Mouse (Mus musculus) CD4-positive, CD25-positive, alpha-beta regulatory T cell, adult 4 months (primary cell): ENCODE results near the gene Mon2. TPM values are rescaled to one million over a fixed set of nuclear protein-coding genes. Genes with fewer than 3 reads are reported as not detected.
"Not testable (repeated sequence)": the region's sequence is repeated elsewhere in the genome, so short reads cannot be mapped to it uniquely, and the experiment has no call there.

ENCODE experiments used
- ATAC-seq: one replicate; pipeline ENCODE4 v1.8.0; 2017
- polyA plus RNA-seq, 2 experiments: library from polyadenylated mRNA; unstranded; fragments of 100-300 nt; shearing (Covaris generic); gene quantifications; one replicate each; pipeline ENCODE4 v1.2.1; 2017

The Mon2 gene
- polyA plus RNA-seq, 2 experiments from 2014 or later, result 27.0 to 27.2 TPM

DNA sequence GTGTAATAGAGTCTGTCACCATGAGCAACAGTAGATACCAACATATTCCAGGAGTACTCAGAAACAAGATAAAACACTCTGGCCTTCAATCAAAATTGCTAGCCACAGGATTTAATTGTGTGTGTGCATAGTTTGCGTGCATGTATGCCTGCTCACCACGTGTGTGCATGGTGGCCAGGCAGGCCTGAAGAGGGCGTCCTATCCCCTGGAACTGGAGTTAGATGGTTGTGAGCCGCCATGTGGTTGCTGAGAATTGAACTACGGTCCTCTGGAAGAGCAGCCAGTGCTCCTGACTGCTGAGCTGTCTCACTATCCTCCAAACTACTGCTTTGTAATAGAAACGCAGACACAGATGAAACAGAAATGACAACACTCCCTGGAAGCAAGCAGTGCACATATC lies 85.7 kb downstream of the Mon2 start:
- no peak for ATAC-seq

DNA sequence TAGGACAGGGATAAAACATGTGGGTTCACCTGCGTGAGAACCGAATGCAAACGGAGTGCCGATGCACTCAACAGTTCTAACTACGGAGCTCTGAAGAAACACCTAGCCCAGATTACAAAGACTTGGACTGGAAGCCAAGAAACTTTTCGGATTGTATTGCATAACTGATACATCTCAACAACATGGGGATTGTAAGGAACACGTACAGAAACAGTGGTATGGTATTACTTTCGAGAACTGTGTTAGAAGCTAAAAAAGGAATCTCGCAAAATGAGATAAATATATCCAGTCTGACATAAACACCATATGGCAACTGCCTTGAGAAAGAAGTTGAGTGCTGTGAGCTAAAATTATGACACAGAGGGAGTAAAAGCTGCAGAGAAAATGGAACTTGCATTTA lies 86.4 kb downstream of the Mon2 start:
- no peak for ATAC-seq

GRCm38 (mm10) chr10:122988372-122988771 lies 87.9 kb downstream of the Mon2 start:
- no peak for ATAC-seq

DNA sequence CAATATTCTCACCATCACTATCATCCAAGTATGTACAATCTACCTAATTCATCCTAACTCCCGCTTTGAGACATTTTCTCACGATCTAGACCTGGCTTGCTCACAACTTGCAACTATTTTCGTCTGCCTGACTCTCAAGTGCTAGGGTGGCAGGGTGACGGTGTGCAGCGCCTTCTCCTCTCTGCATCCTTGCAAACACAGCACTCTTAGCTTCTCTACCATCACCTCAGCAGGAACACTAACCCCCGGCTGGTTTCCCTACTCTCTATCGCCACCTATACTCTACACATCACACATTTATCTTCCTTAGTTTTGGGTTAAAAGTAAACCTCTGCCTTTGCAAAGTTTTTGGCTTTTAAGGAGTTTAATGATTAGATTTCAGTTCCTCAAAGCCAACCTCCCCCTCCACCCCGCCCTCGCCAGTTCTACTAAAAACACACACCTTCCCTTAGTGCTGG lies 88.6 kb downstream of the Mon2 start:
- ATAC-seq, result peak; percentile 48

- peak; percentile 29 for ATAC-seq
These were observed 89.7 kb downstream of the Mon2 start for GRCm38 (mm10) chr10:122986320-122987225.

DNA sequence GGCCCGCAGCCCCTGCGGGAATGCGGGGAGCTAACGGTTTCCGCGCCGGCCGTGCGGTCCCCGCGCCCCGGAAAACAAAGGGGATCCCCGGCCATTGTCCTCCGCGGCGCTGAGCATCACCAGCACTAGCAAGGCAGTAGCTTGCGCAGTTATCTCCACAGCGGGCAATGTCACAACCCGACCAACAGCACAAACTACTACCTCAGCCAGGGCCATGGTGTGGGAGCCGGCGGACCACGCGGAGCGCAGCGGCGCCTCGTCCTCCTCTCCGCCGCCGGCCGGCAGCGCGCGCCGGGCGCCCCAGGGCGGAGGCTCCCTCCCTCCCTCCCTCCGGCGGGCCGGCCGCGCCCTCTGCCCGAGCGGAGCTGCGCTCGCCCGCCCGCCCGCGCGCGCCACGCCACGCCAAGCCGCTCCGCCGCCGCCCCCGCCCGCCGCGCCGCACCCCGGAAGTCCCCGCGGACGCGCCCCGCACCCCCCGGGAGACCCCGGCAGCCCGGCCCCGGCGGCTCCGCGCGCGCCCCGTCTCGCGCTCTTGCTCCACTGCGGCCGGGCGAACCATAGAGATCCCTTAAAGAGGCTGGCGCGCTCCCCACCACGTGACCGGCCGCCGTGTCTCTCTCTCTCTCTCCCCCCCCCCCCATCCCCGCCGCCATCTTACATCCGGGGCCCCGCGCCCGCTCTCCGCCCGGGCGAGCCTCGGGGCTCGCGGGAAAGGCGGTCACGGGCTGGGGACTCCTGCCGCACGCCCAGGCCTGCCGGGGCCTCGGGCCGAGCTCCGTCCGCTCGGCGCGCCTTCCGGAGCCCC lies 90.6 kb downstream of the Mon2 start:
- peak; percentile 40 for ATAC-seq

DNA sequence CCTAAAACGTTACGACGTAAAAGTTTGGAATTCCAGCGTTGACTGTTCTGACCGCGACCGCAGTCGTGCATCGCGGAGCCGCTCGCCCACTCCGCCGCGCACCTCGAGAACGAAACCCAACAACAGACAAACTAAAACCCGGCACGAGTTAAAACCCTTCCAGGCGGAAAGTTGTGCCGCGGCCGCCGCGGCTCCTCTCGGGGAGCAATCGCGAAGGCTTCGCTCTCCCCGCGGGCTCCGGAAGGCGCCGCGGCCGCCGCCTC lies 91.1 kb downstream of the Mon2 start:
- peak; percentile 52 for ATAC-seq

GRCm38 (mm10) chr10:122984531-122985251 lies 91.6 kb downstream of the Mon2 start:
- ATAC-seq, result no peak

DNA sequence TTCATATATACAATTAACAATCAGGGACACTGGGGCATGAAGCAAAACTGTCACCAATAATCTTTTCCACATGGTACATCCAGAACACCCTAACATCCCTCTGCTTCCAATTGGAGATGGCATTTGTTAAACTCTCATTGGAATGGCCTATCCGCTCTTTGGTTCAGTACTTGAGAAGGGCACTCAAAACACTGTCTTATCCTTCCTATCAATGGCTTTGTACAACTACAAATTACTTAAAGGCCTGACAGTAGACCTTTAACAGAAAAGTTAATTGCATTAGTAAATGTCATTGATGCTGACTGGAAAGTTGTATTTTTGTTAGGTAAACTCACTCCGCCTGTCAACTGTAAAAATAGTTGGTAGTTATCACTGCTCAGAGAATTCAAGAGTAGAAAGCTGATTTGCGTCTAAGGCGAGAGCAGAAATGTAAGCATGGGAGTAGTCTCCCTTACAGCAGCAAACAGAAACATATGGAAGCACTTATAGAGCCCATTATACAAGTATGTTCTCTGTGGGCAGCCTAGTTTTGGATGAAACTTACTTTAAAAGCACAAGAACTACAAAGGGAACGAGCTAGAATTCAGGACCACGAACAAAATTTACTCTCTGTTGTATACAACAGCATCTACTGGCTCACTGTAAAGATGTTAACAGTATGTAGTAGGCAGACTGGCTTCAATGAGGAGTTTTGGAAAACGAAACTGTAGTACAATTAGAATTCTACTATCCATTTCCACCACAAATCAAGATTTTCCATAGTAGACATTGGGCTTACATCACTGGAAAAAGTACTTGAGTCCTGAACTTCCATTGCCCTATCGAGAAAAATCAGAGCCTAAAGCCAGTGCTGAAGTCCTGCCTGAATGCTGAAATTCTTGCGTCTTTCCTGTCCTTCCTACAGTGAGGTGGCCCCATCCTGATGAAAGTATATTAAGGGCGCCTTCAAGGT lies 92.5 kb downstream of the Mon2 start:
- no peak for ATAC-seq

- no peak for ATAC-seq
These were observed 93.3 kb downstream of the Mon2 start for GRCm38 (mm10) chr10:122982909-122983578.

GRCm38 (mm10) chr10:122980123-122980522 lies 96.2 kb downstream of the Mon2 start:
- ATAC-seq, result no peak

- ATAC-seq, result no peak
These were observed 96.9 kb downstream of the Mon2 start for GRCm38 (mm10) chr10:122979356-122979755.

DNA sequence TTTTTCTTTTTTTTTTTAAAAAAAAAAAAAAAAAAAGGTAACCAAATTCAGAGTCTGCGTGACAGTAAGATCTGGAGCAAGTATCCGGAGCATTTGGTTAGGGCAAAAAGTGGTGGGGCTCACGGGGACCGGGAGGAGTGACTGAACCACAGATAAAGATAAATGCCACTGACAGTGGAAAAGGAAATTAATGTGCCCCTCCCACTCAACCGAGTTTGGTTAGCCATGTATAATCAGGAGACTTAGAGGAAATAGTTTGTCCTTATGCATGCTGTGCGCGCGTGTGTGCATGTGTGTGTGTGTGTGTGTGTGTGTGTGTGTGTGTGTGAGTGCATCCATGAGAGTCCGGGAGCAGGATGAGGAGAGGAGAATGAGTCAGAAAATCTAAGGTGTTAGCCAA lies 100.3 kb downstream of the Mon2 start:
- ATAC-seq, result peak; percentile 72

DNA sequence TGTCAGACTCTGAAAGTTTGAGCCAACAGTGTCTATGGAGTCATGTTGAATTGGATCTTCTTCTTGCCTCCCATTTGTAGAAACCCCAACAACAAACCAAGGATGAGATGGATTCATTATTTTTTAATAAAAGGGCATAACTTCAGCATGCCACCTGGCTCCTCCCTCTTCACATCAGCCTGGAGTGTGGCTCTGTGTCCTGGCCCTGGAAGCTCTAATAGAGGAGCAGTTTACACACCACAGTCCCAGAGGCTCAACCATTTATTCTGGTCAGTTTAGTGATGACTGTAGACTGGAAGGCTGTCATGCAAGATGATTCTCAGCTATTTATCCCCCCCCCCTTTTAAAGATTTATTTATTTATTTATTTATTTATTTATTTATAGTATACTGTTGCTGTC lies 103.1 kb downstream of the Mon2 start:
- no peak for ATAC-seq

DNA sequence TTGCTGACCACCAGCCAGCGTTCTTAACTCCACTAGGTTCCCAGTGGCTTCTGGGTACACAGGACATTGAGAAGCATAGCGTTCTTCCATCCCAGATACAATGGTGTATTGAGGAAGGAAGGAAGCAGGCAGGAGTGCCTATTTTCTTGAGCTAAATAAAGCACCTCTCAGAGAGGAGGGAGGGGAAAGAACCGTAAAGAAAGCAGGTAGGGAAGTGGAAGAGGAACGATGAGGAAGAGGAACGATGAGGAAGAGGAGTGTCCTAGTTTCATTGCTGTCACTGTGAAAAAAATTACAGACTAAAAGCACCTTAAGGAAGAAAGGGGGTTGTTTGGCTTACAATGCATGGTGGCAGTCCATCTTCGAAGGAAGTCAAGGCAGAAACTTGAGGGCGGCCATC lies 106.1 kb downstream of the Mon2 start:
- no peak for ATAC-seq

DNA sequence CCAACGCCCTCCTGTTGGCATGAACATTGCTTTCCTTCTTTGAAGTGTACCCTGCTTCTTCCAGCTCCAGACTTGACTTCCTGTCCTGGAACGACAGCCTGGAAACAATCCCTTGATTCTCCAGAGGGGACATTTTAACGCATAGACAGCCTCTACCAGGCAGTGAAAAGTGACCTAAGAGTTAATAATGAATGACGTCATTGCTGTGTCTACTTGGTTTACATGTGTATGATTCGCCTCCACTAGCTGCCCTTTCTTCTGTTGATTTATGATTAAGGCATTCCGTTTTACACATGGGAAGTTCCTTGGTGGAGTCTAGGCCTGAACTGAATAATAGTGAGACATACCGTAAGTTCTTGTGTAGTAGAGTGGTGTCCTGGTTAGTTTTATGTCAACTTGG lies 109.9 kb downstream of the Mon2 start:
- no peak for ATAC-seq

DNA sequence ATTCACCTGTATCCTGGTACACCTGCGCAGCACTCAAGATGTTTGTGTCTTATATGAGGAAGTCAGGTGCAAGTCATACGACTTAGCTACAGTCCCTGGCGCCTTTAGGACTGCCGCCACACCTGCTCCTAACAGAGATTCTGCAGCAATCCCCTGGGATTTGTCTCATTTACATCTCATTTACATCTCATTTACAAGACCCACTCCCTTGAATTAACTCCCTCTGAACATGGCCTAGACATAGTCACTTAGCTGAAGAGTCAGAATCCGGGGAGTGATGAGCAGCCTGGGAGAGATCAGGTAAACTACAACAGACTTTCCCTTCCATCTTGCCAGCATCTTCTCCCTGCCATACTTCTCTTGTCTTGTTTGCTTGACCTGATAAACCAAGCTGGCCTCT lies 110.7 kb downstream of the Mon2 start:
- ATAC-seq, result not testable (repeated sequence)

DNA sequence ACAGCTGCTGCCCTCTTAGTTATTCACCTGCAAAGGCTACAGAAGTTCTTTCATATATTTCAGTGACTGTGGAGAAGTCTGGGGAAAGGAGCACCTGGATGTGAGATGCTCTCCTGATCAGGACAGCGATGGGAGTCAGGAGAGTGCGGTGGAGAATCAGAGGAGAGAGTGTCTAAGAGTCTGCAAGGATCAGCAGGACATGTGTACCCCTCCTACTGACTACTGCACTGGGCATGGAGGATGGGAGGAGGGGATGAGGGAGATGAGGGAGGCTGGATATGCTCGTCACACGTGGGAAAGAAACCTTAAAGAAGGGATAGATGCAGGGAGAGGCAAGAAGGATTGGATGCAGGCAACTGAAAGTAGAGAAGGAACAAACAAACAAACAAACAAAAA lies 112.1 kb downstream of the Mon2 start:
- no peak for ATAC-seq

DNA sequence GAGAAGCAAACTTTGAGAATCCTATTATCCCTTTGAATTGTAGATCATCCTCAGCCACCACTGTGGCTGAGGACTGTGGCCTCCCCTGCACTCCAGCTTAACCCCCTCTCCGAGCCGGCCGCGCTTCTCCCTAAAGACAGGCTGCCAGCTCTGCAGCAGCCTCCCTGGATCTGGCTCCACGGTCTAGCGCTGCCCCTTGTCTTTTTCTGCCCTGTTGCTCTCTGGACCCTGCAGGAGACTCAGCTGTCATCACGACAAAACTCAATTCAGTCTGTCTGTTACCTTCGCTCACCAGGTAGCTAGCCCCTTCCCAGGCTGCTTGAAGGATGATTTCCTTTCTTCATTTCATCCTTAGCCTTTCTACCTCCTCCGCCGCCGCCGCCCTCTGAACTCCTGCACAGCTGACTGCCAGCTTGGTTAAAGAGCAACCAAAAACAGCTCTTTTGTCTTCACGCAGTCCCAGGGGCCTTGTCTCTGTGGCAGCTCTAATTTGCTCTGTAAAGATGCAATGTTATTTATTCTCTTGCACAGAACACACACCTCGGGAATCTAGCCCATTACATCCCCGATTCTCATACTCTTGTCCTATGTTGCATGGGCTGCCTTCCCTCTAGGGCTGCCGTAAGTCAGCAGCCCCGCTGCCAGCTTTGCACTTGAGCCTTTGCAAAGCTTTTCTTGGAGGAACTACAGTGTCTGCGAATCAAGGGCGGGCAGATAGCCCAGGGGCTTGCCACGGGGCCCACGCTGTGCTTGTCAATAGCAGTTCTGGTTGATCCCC lies 112.7 kb downstream of the Mon2 start:
- ATAC-seq, result no peak

GRCm38 (mm10) chr10:122962651-122963050 lies 113.7 kb downstream of the Mon2 start:
- ATAC-seq, result no peak

DNA sequence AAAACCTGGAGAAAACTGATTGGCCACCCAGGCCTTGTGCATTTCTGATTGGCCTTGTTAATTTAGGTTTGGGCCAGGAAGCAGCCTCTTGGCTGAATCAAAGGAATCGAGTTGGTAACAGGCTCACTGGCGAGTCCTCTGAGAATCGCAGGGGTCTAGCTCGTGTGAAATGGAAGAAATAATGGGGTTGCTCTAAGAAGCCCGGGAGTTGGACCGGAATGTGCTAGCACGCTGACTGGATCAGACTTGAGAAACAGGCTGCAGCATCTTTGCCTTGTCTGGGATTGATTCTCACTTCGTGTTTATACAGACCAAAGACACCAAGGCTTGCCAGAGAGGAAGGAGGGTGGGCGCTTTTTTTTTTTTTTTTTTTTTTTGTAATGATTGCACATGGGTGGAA lies 114.8 kb downstream of the Mon2 start:
- ATAC-seq, result no peak
